Mouse (Mus musculus) midbrain, embryonic 10.5 days (tissue): ENCODE measurements around the gene Ech1. TPM values are rescaled to one million over a fixed set of nuclear protein-coding genes. Genes with fewer than 3 reads are reported as not detected.

Experiments
- DNase-seq: peaks from one replicate; pipeline ENCODE4 v3.0.0-alpha.2; 2017; ENCODE audit warnings: low spot score
- H3K27ac ChIP-seq: fragments of 300-500 bp; sonication (generic); replicated peaks from 2 replicates; pipeline ENCODE4 v1.5.1; 2016; ENCODE audit warnings: mild to moderate bottlenecking
- H3K27me3 ChIP-seq: fragments of 300-500 bp; sonication (generic); 2 replicates; pipeline ENCODE4 v1.6.1; 2016; ENCODE audit warnings: low read depth, mild to moderate bottlenecking; ENCODE audit not compliant: poor library complexity, severe bottlenecking
- H3K36me3 ChIP-seq: fragments of 300-500 bp; sonication (generic); 2 replicates; pipeline ENCODE4 v1.6.1; 2016; ENCODE audit warnings: mild to moderate bottlenecking, moderate library complexity
- H3K4me1 ChIP-seq: fragments of 300-500 bp; sonication (generic); 2 replicates; pipeline ENCODE4 v1.6.1; 2016
- H3K4me3 ChIP-seq: fragments of 300-500 bp; sonication (generic); 2 replicates; pipeline ENCODE4 v1.5.1; 2016; ENCODE audit warnings: mild to moderate bottlenecking, moderate library complexity
- H3K9me3 ChIP-seq: fragments of 300-500 bp; sonication (generic); replicated peaks from 2 replicates; pipeline ENCODE4 v1.6.1; 2016; ENCODE audit warnings: mild to moderate bottlenecking
- WGBS: fragments of 180-500 bp; shearing (Covaris S2); methylation state at CpG from one replicate; pipeline ENCODE4 v1.1.7; 2016; 5-methylcytosine and 5-hydroxymethylcytosine counted together
- polyA plus RNA-seq: library from polyadenylated mRNA; unstranded; fragments of >200 nt; fragmentation: Nextera tagmentation; extraction: Ambion mirVana; gene quantifications from 2 replicates; pipeline ENCODE4 v1.2.1, GENCODE M21; 2016

Ech1 gene
- polyA plus RNA-seq, 1 experiment from 2014 or later = 85.1 TPM

- DNase-seq = no peak
- peak within 1 kb of the TSS; percentile 94 for H3K4me3 ChIP-seq
- peaks cover 59% of the 10 kb centered on the region for H3K4me1 ChIP-seq
- peak within 1 kb of the TSS; percentile 100 for H3K27ac ChIP-seq
- H3K36me3 ChIP-seq = peaks cover 17% of the 10 kb centered on the region
- no peaks in the 10 kb centered on the region for H3K27me3 ChIP-seq
- H3K9me3 ChIP-seq = no peaks in the 10 kb centered on the region
- 4% methylated on average over 35 of the region's 35 CpGs for WGBS
These were observed 16.6 kb upstream of the Ech1 start, which contains the start of gene Hnrnpl for GRCm38 (mm10) chr7:28808221-28808941. Hnrnpl (plus strand) TSS chr7:28808541.

GRCm38 (mm10) chr7:28808957-28809393 is 16.0 kb upstream of the Ech1 start:
- H3K9me3 ChIP-seq = no peaks in the 10 kb centered on the region
- peak overlapping the region; percentile 100 for H3K27ac ChIP-seq
- H3K27me3 ChIP-seq = no peaks in the 10 kb centered on the region
- peak; percentile 94 for DNase-seq
- peaks cover 23% of the 10 kb centered on the region for H3K36me3 ChIP-seq
- H3K4me3 ChIP-seq = peak overlapping the region; percentile 94
- 0% methylated on average over 32 of the region's 32 CpGs for WGBS
- H3K4me1 ChIP-seq = peaks cover 59% of the 10 kb centered on the region

- Histone ChIP-seq H3K36me3 (peaks cover 29% of the 10 kb centered on the region), H3K27me3 (no peaks in the 10 kb centered on the region), H3K4me1 (peaks cover 63% of the 10 kb centered on the region), H3K4me3 (peak overlapping the region; percentile 94), H3K9me3 (no peaks in the 10 kb centered on the region), H3K27ac (peak overlapping the region; percentile 100)
- under 1% methylated on average over 35 of the region's 35 CpGs for WGBS
- peak; percentile 82 for DNase-seq
These were observed 15.5 kb upstream of the Ech1 start for GRCm38 (mm10) chr7:28809401-28810089.

- Histone ChIP-seq H3K36me3 (peaks cover 37% of the 10 kb centered on the region), H3K27ac (peak overlapping the region; percentile 100), H3K4me1 (peaks cover 68% of the 10 kb centered on the region), H3K4me3 (peak overlapping the region; percentile 94), H3K27me3 (no peaks in the 10 kb centered on the region), H3K9me3 (no peaks in the 10 kb centered on the region)
- WGBS = under 1% methylated on average over 70 of the region's 70 CpGs
- DNase-seq = peak; percentile 98
These were observed 14.6 kb upstream of the Ech1 start for GRCm38 (mm10) chr7:28810107-28811066.

GRCm38 (mm10) chr7:28811228-28811627 is 13.8 kb upstream of the Ech1 start:
- peak; percentile 94 for DNase-seq
- peaks cover 68% of the 10 kb centered on the region for H3K4me1 ChIP-seq
- H3K9me3 ChIP-seq = no peaks in the 10 kb centered on the region
- no peaks in the 10 kb centered on the region for H3K27me3 ChIP-seq
- peak overlapping the region; percentile 94 for H3K4me3 ChIP-seq
- H3K27ac ChIP-seq = peak overlapping the region; percentile 100
- WGBS = under 1% methylated on average over 40 of the region's 40 CpGs
- peaks cover 46% of the 10 kb centered on the region for H3K36me3 ChIP-seq

GRCm38 (mm10) chr7:28811640-28812275 is 13.3 kb upstream of the Ech1 start:
- WGBS = 21% methylated on average over 7 of the region's 7 CpGs
- Histone ChIP-seq H3K9me3 (no peaks in the 10 kb centered on the region), H3K4me1 (peaks cover 71% of the 10 kb centered on the region), H3K4me3 (peak overlapping the region; percentile 94), H3K27ac (peak overlapping the region; percentile 100), H3K36me3 (peaks cover 51% of the 10 kb centered on the region), H3K27me3 (no peaks in the 10 kb centered on the region)
- no peak for DNase-seq

GRCm38 (mm10) chr7:28812436-28812835 is 12.6 kb upstream of the Ech1 start:
- H3K4me1 ChIP-seq = peaks cover 71% of the 10 kb centered on the region
- peak overlapping the region; percentile 100 for H3K27ac ChIP-seq
- no peaks in the 10 kb centered on the region for H3K27me3 ChIP-seq
- H3K36me3 ChIP-seq = peaks cover 58% of the 10 kb centered on the region
- DNase-seq = no peak
- 77% methylated on average over 4 of the region's 4 CpGs for WGBS
- no peaks in the 10 kb centered on the region for H3K9me3 ChIP-seq
- peak overlapping the region; percentile 94 for H3K4me3 ChIP-seq

GRCm38 (mm10) chr7:28812949-28813348 is 12.1 kb upstream of the Ech1 start:
- no peaks in the 10 kb centered on the region for H3K27me3 ChIP-seq
- H3K4me1 ChIP-seq = peaks cover 71% of the 10 kb centered on the region
- WGBS = 90% methylated on average over 5 of the region's 5 CpGs
- peak overlapping the region; percentile 94 for H3K4me3 ChIP-seq
- H3K36me3 ChIP-seq = peaks cover 63% of the 10 kb centered on the region
- no peak for DNase-seq
- no peak overlapping the region for H3K27ac ChIP-seq
- H3K9me3 ChIP-seq = no peaks in the 10 kb centered on the region

GRCm38 (mm10) chr7:28814306-28815034 is 10.5 kb upstream of the Ech1 start:
- Histone ChIP-seq H3K4me3 (peak overlapping the region; percentile 18; the same call in 1 of the 2 replicates), H3K36me3 (peaks cover 77% of the 10 kb centered on the region), H3K27me3 (no peaks in the 10 kb centered on the region), H3K27ac (no peak overlapping the region), H3K9me3 (no peaks in the 10 kb centered on the region), H3K4me1 (peaks cover 77% of the 10 kb centered on the region)
- no peak for DNase-seq
- WGBS = 93% methylated on average over 5 of the region's 5 CpGs

- DNase-seq = no peak
- peaks cover 85% of the 10 kb centered on the region for H3K4me1 ChIP-seq
- WGBS = 94% methylated on average over 9 of the region's 9 CpGs
- no peaks in the 10 kb centered on the region for H3K9me3 ChIP-seq
- peak overlapping the region; percentile 18; the same call in 1 of the 2 replicates for H3K4me3 ChIP-seq
- no peaks in the 10 kb centered on the region for H3K27me3 ChIP-seq
- peaks cover 85% of the 10 kb centered on the region for H3K36me3 ChIP-seq
- no peak overlapping the region for H3K27ac ChIP-seq
These were observed 9.8 kb upstream of the Ech1 start for GRCm38 (mm10) chr7:28815230-28815629.

- Histone ChIP-seq H3K36me3 (peaks cover 95% of the 10 kb centered on the region), H3K27ac (no peak overlapping the region), H3K27me3 (no peaks in the 10 kb centered on the region), H3K4me1 (peaks cover 95% of the 10 kb centered on the region), H3K4me3 (peak overlapping the region; percentile 26; the same call in 1 of the 2 replicates), H3K9me3 (no peaks in the 10 kb centered on the region)
- WGBS = 89% methylated on average over 9 of the region's 9 CpGs
- DNase-seq = no peak
These were observed 8.8 kb upstream of the Ech1 start for GRCm38 (mm10) chr7:28816201-28816600.
